Mouse (Mus musculus) G1E (cell line): ENCODE measurements at regions not wholly inside any gene's neighbourhood (a gene's known extent, or its start where the extent isn't known, plus 50 kb on each side); places are given as distances from the start of the nearest gene placed in this dataset.

Source experiments
- CTCF ChIP-seq: IDR thresholded peaks from 2 replicates; pipeline ENCODE4 v1.5.1; 2012; ENCODE audit warnings: low read depth, low read length, inconsistent platforms, mixed read lengths
- GATA1 ChIP-seq: IDR thresholded peaks from 2 replicates; pipeline ENCODE4 v1.6.1; 2012; ENCODE audit warnings: borderline replicate concordance, low read length, inconsistent platforms, mixed read lengths
- POLR2AphosphoS5 ChIP-seq: IDR thresholded peaks from 2 replicates; pipeline ENCODE4 v1.6.1; 2012; ENCODE audit warnings: low read depth, low read length, inconsistent platforms; ENCODE audit not compliant: insufficient replicate concordance

DNA sequence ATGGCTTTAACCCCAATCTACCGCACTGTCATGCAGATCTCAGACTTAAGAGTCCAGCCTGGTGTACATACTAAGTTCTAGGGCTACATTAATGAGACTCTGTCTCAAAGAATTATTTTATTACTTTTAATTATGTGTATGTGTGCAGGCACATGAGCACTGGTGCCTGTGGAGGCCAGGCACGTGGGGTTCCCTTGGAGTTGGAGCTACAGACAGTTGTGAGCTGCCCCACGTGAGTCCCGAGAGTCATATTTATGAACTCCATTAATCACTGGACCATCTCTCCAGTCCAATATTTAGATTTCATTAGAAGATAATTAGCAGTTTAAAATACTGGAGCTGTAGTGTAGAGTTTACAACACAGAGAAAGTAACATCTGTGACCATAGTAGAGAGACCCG lies 67.2 kb downstream of the Dlk1 start:
- no peak for TF ChIP-seq CTCF
- TF ChIP-seq POLR2AphosphoS5: no peak
- TF ChIP-seq GATA1: no peak
